Mouse (Mus musculus) stomach, embryonic 16.5 days (tissue): Measurements from ENCODE around the gene Lbx1. TPM values are rescaled to one million over a fixed set of nuclear protein-coding genes. Genes with fewer than 3 reads are reported as not detected.

Experiments used
- ATAC-seq: fragments of 200-750 bp; cut with Nextera tagmentation; 2 replicates; pipeline ENCODE4 v1.8.0; 2017; ENCODE audit warnings: moderate number of reproducible peaks, moderate TSS enrichment; ENCODE audit not compliant: insufficient read depth, low FRiP score
- H3K27ac ChIP-seq: fragments of 300-500 bp; sonication (generic); 2 replicates; pipeline ENCODE4 v1.5.1; 2014; ENCODE audit warnings: low read length
- H3K27me3 ChIP-seq: fragments of 300-500 bp; sonication (generic); 2 replicates; pipeline ENCODE4 v1.6.1; 2014; ENCODE audit warnings: low read length, control low read depth, mixed read lengths; ENCODE audit not compliant: control insufficient read depth, insufficient read depth
- H3K36me3 ChIP-seq: fragments of 300-500 bp; sonication (generic); 2 replicates; pipeline ENCODE4 v1.6.1; 2014; ENCODE audit warnings: low read length; ENCODE audit not compliant: control insufficient read depth, insufficient read depth
- H3K4me1 ChIP-seq: fragments of 300-500 bp; sonication (generic); 2 replicates; pipeline ENCODE4 v1.6.1; 2014; ENCODE audit warnings: low read length, control low read depth, mixed read lengths; ENCODE audit not compliant: control insufficient read depth, insufficient read depth
- H3K4me2 ChIP-seq: fragments of 300-500 bp; sonication (generic); 2 replicates; pipeline ENCODE4 v1.6.1; 2014; ENCODE audit warnings: low read depth, low read length, mixed read lengths
- H3K4me3 ChIP-seq: fragments of 300-500 bp; sonication (generic); replicated peaks from 2 replicates; pipeline ENCODE4 v1.5.1; 2014; ENCODE audit warnings: mild to moderate bottlenecking, low read length
- H3K9ac ChIP-seq: fragments of 300-500 bp; sonication (generic); 2 replicates; pipeline ENCODE4 v1.6.1; 2014; ENCODE audit warnings: low read length
- H3K9me3 ChIP-seq: fragments of 300-500 bp; sonication (generic); replicated peaks from 2 replicates; pipeline ENCODE4 v1.6.1; 2016; ENCODE audit warnings: low read length, control low read depth; ENCODE audit not compliant: control insufficient read depth
- WGBS: fragments of 180-500 bp; shearing (Covaris S2); extraction: QIAGEN DNeasy Blood & Tissue Kit; methylation state at CpG from one replicate; pipeline ENCODE4 v1.1.7; 2014; 5-methylcytosine and 5-hydroxymethylcytosine counted together
- polyA plus RNA-seq: library from polyadenylated mRNA; unstranded; fragments of >200 nt; fragmentation: Nextera tagmentation; extraction: Ambion mirVana; gene quantifications from 2 replicates; pipeline ENCODE4 v1.2.1, GENCODE M21; 2015

Gene Lbx1
- polyA plus RNA-seq, 1 experiment from 2014 or later = not detected

DNA sequence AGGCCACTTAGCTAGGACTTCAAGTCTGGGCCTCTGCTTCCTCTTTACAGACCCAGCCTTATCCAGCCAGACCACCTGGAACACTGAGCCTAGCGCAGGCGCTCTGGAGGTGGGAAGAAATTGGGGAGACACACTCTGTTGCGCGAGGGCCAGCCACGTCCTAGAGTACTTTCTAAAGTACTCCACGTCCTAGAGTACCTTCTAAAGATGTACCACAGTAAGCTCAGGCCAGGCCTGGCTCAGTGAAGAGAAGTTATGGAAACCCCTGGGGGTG, 11.4 kb downstream of the Lbx1 start:
- no peak for ATAC-seq
- Histone ChIP-seq H3K9ac (no peak overlapping the region), H3K4me3 (no peak overlapping the region), H3K4me1 (peaks cover 4% of the 10 kb centered on the region; the same call in 1 of the 2 replicates), H3K27ac (no peak overlapping the region), H3K27me3 (peaks cover 76% of the 10 kb centered on the region), H3K4me2 (no peak overlapping the region), H3K36me3 (no peaks in the 10 kb centered on the region), H3K9me3 (no peaks in the 10 kb centered on the region)
- 8% methylated on average over 6 of the region's 6 CpGs for WGBS

- no peak overlapping the region for H3K4me2 ChIP-seq
Observed at GRCm38 (mm10) chr19:45223413-45224285, 12.0 kb downstream of the Lbx1 start.

DNA sequence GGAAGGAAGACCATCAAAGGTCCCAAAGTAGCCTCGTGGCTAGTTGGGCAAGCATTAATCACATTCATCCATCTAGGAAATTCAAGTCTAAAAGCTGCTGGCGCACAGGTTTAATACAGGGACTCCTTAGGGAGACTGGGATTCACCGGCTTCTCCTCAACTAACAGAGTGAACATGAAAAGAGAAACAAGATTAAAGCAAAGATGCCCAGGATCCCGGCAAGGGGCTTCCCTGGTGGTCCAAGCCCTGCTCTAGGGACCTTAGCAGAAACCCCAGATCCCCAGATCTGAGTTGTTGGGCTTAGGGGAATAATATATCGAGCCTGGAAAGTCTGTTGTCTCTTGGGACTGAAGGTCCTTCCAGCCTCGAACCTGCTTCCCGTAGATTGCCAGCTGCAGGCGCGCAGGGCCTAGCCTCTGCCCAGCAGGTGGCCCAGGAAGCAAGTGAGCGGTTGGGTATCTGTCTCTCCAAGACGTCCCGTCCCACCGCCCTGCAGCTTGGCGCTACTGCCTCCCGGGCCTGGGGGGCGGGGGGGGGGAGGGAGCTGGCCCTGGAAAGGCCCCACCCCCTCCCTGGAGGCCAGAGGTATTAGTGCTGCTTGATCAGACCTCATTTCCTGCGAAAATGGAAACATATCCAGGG, 13.3 kb downstream of the Lbx1 start:
- Histone ChIP-seq H3K27me3 (peaks cover 63% of the 10 kb centered on the region), H3K4me1 (peaks cover 4% of the 10 kb centered on the region; the same call in 1 of the 2 replicates), H3K9me3 (no peaks in the 10 kb centered on the region), H3K4me2 (no peak overlapping the region), H3K4me3 (no peak overlapping the region), H3K36me3 (no peaks in the 10 kb centered on the region), H3K9ac (no peak overlapping the region), H3K27ac (no peak overlapping the region)
- ATAC-seq = no peak
- 12% methylated on average over 17 of the region's 17 CpGs for WGBS

More at GRCm38 (mm10) chr19:45223413-45224285, 12.0 kb downstream of the Lbx1 start:
- no peaks in the 10 kb centered on the region for H3K9me3 ChIP-seq
- peak overlapping the region; percentile 12; the same call in 1 of the 2 replicates for H3K4me3 ChIP-seq
- no peak for ATAC-seq
- WGBS = 3% methylated on average over 49 of the region's 49 CpGs
- H3K36me3 ChIP-seq = no peaks in the 10 kb centered on the region
- H3K27ac ChIP-seq = no peak overlapping the region
- H3K4me1 ChIP-seq = peaks cover 4% of the 10 kb centered on the region; the same call in 1 of the 2 replicates
- H3K27me3 ChIP-seq = peaks cover 76% of the 10 kb centered on the region
- no peak overlapping the region for H3K9ac ChIP-seq

DNA sequence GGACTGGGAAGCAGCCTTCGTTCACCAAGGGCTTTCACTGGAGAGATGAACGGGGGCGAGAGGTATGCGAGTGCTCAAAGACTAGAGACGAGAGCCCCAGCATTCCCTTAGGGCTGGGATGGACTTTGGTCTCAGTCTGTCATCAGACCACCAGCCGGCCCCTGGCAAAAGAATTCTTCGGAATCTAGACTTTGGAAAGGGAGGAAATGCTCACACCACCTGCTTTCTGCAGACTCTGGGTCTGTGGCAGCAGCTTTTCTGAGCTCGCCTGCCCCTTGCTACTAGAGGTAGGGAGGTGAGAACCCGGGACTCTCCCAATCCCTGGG, 14.2 kb downstream of the Lbx1 start:
- WGBS = 2% methylated on average over 9 of the region's 9 CpGs
- H3K27ac ChIP-seq = no peak overlapping the region
- peak overlapping the region; percentile 57 for H3K4me2 ChIP-seq
- no peaks in the 10 kb centered on the region for H3K9me3 ChIP-seq
- peaks cover 55% of the 10 kb centered on the region for H3K27me3 ChIP-seq
- H3K4me3 ChIP-seq = peak overlapping the region; percentile 35
- H3K4me1 ChIP-seq = peaks cover 4% of the 10 kb centered on the region; the same call in 1 of the 2 replicates
- no peaks in the 10 kb centered on the region for H3K36me3 ChIP-seq
- no peak overlapping the region for H3K9ac ChIP-seq
- ATAC-seq = no peak

GRCm38 (mm10) chr19:45220593-45221457, 14.8 kb downstream of the Lbx1 start:
- peak; percentile 49; the same call in 1 of the 2 replicates for ATAC-seq

DNA sequence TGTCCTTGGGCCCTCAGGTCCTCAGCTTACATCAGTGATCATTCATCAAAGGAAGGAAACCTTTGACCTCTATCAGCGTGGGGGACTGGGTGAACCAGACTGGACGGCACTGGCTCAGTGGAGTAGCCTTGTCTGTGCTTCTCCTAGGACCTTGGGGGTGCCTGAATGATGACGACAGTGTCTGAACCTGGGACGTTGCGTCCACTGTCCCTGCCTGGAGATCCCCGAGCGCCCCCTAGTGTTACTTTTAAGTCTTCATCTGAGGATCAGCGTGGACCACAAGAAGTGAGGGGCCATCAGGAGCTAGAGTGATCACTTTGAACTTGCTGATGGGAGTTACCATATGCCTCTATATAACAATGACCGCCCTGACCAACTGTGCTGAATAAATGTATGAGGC, 19.4 kb downstream of the Lbx1 start:
- no peak overlapping the region for H3K27ac ChIP-seq
- no peak overlapping the region for H3K9ac ChIP-seq
- no peak overlapping the region for H3K4me3 ChIP-seq
- 6% methylated on average over 9 of the region's 9 CpGs for WGBS
- no peaks in the 10 kb centered on the region for H3K36me3 ChIP-seq
- H3K27me3 ChIP-seq = peaks cover 4% of the 10 kb centered on the region; the same call in 1 of the 2 replicates
- H3K4me2 ChIP-seq = no peak overlapping the region
- H3K4me1 ChIP-seq = peaks cover 4% of the 10 kb centered on the region; the same call in 1 of the 2 replicates
- ATAC-seq = peak; percentile 56; the same call in 1 of the 2 replicates
- no peaks in the 10 kb centered on the region for H3K9me3 ChIP-seq

More at GRCm38 (mm10) chr19:45220593-45221457, 14.8 kb downstream of the Lbx1 start:
- Histone ChIP-seq H3K9ac (no peak overlapping the region), H3K4me1 (peaks cover 4% of the 10 kb centered on the region; the same call in 1 of the 2 replicates), H3K9me3 (no peaks in the 10 kb centered on the region), H3K27ac (no peak overlapping the region), H3K27me3 (peaks cover 50% of the 10 kb centered on the region), H3K4me3 (peak overlapping the region; percentile 35), H3K4me2 (peak overlapping the region; percentile 57), H3K36me3 (no peaks in the 10 kb centered on the region)
- 1% methylated on average over 29 of the region's 29 CpGs for WGBS

DNA sequence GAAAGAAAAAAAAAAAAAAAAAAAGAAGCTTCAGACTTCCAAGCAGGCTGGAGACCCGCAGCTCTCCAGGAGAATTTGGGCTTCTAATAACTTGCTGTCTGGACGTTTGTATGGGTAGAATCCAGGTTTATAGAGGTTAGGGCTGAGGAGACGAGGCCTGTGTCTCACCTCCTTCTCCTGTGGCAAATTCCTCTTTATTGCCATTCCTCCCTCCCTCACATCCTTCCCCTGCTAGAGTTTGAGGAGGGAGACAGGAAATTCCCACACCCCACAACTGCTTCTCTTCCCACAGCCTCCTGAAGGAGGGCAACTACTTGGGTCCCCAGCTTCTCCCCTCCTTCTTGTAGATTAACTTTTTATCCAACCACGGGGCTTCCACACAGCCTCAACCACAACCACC, 20.2 kb downstream of the Lbx1 start:
- no peaks in the 10 kb centered on the region for H3K4me1 ChIP-seq
- WGBS = 66% methylated on average over 4 of the region's 4 CpGs
- H3K4me3 ChIP-seq = no peak overlapping the region
- H3K9ac ChIP-seq = no peak overlapping the region
- no peaks in the 10 kb centered on the region for H3K9me3 ChIP-seq
- H3K27ac ChIP-seq = no peak overlapping the region
- H3K4me2 ChIP-seq = no peak overlapping the region
- H3K36me3 ChIP-seq = no peaks in the 10 kb centered on the region
- ATAC-seq = no peak
- H3K27me3 ChIP-seq = peaks cover 4% of the 10 kb centered on the region; the same call in 1 of the 2 replicates

- ATAC-seq = peak; percentile 63; the same call in 1 of the 2 replicates
- Histone ChIP-seq H3K9me3 (no peaks in the 10 kb centered on the region), H3K4me3 (no peak overlapping the region), H3K9ac (no peak overlapping the region), H3K27me3 (peaks cover 5% of the 10 kb centered on the region; the same call in 1 of the 2 replicates), H3K4me2 (no peak overlapping the region), H3K36me3 (no peaks in the 10 kb centered on the region), H3K4me1 (peaks cover 4% of the 10 kb centered on the region), H3K27ac (no peak overlapping the region; the same call in 1 of the 2 replicates)
- WGBS = 52% methylated on average over 14 of the region's 14 CpGs
Observed at GRCm38 (mm10) chr19:45209776-45210422, 25.7 kb downstream of the Lbx1 start.
